Mouse (Mus musculus): ENCODE results near the gene Serpina9. TPM values are rescaled to one million over a fixed set of nuclear protein-coding genes. Genes with fewer than 3 reads are reported as not detected.
A peak's percentile ranks its signal among the peaks of the same experiment; 100 is the strongest.

Serpina9 gene
- polyA plus RNA-seq (2015; fragmentation: Nextera tagmentation; extraction: Ambion mirVana): not detected in 2 replicates

- 64% methylated on average over 6 of the region's 6 CpGs for WGBS (ENCODE audit: insufficient replicate concordance)
- no peak for ATAC-seq (ENCODE audit: insufficient read depth)
Observed at GRCm38 (mm10) chr12:104013620-104014019, at the start of gene Serpina9. Serpina9 (minus strand) TSS chr12:104013755.

GRCm38 (mm10) chr12:104061862-104062261 is 48.3 kb upstream of the Serpina9 start:
- Histone ChIP-seq H3K9ac (no peak overlapping the region), H3K36me3 (replicated peaks) (no peaks in the 10 kb centered on the region), H3K4me3 (replicated peaks) (no peak overlapping the region), H3K27me3 (no peaks in the 10 kb centered on the region), H3K9me3 (replicated peaks) (no peaks in the 10 kb centered on the region), H3K4me2 (no peak overlapping the region), H3K27ac (replicated peaks) (no peak overlapping the region), H3K4me1 (replicated peaks) (no peaks in the 10 kb centered on the region)
- ATAC-seq (ENCODE audit: insufficient read depth): no peak
- 22% methylated on average over 2 of the region's 2 CpGs for WGBS (ENCODE audit: insufficient replicate concordance)

More at GRCm38 (mm10) chr12:104013620-104014019, at the start of gene Serpina9:
- Histone ChIP-seq H3K9me3 (replicated peaks) (no peaks in the 10 kb centered on the region), H3K4me1 (replicated peaks) (no peaks in the 10 kb centered on the region), H3K36me3 (replicated peaks) (no peaks in the 10 kb centered on the region), H3K9ac (no peak within 1 kb of the TSS), H3K27ac (replicated peaks) (no peak within 1 kb of the TSS), H3K4me3 (replicated peaks) (no peak within 1 kb of the TSS), H3K27me3 (no peaks in the 10 kb centered on the region), H3K4me2 (no peak within 1 kb of the TSS)

DNA sequence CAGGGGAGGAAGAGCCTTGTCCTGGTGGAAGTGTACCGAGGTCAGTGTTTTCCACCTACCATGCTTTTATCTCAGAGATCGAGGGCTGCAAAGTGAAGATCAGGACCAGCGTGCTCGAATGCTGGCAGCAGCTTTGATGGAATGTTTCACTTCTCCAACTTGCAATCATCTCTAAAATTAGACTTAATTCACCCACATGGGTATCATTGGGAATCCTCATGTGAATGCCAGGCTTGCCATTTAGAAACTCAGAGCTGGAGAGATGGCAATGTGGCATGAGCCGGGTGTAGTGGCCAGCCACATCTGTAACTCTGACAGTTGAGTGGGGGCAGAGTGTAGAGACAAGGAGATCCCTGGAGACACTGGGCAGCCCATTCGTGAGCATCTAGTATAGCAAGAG is 46.6 kb upstream of the Serpina9 start:
- Histone ChIP-seq H3K27me3 (no peaks in the 10 kb centered on the region), H3K4me2 (no peak overlapping the region), H3K4me3 (replicated peaks) (no peak overlapping the region), H3K9ac (no peak overlapping the region), H3K36me3 (replicated peaks) (no peaks in the 10 kb centered on the region), H3K4me1 (replicated peaks) (no peaks in the 10 kb centered on the region), H3K27ac (replicated peaks) (no peak overlapping the region), H3K9me3 (replicated peaks) (no peaks in the 10 kb centered on the region)
- no peak for ATAC-seq (ENCODE audit: insufficient read depth)
- 51% methylated on average over 6 of the region's 6 CpGs for WGBS (ENCODE audit: insufficient replicate concordance)

GRCm38 (mm10) chr12:104057531-104057930 is 44.0 kb upstream of the Serpina9 start:
- WGBS (ENCODE audit: insufficient replicate concordance): 63% methylated on average over 7 of the region's 7 CpGs
- H3K27ac ChIP-seq (replicated peaks): no peak overlapping the region
- ATAC-seq (ENCODE audit: insufficient read depth): no peak
- H3K9ac ChIP-seq: no peak overlapping the region
- no peaks in the 10 kb centered on the region for H3K36me3 ChIP-seq (replicated peaks)
- no peak overlapping the region for H3K4me2 ChIP-seq
- H3K4me3 ChIP-seq (replicated peaks): no peak overlapping the region
- no peaks in the 10 kb centered on the region for H3K27me3 ChIP-seq
- no peaks in the 10 kb centered on the region for H3K9me3 ChIP-seq (replicated peaks)
- H3K4me1 ChIP-seq (replicated peaks): no peaks in the 10 kb centered on the region

- Histone ChIP-seq H3K9me3 (replicated peaks) (no peaks in the 10 kb centered on the region), H3K27ac (replicated peaks) (no peak overlapping the region), H3K4me1 (replicated peaks) (no peaks in the 10 kb centered on the region), H3K4me3 (replicated peaks) (no peak overlapping the region), H3K36me3 (replicated peaks) (no peaks in the 10 kb centered on the region), H3K9ac (no peak overlapping the region), H3K27me3 (no peaks in the 10 kb centered on the region), H3K4me2 (no peak overlapping the region)
- WGBS (ENCODE audit: insufficient replicate concordance): 22% methylated on average over 4 of the region's 4 CpGs
- ATAC-seq (ENCODE audit: insufficient read depth): no peak
Observed at GRCm38 (mm10) chr12:104057050-104057449, 43.5 kb upstream of the Serpina9 start.

GRCm38 (mm10) chr12:104055755-104056154 is 42.2 kb upstream of the Serpina9 start:
- H3K36me3 ChIP-seq (replicated peaks): no peaks in the 10 kb centered on the region
- H3K27ac ChIP-seq (replicated peaks): no peak overlapping the region
- H3K27me3 ChIP-seq: no peaks in the 10 kb centered on the region
- ATAC-seq (ENCODE audit: insufficient read depth): no peak
- H3K4me2 ChIP-seq: no peak overlapping the region
- H3K9ac ChIP-seq: no peak overlapping the region
- no peaks in the 10 kb centered on the region for H3K4me1 ChIP-seq (replicated peaks)
- H3K4me3 ChIP-seq (replicated peaks): no peak overlapping the region
- H3K9me3 ChIP-seq (replicated peaks): no peaks in the 10 kb centered on the region
- 55% methylated on average over 8 of the region's 8 CpGs for WGBS (ENCODE audit: insufficient replicate concordance)

- Histone ChIP-seq H3K4me3 (replicated peaks) (no peak overlapping the region), H3K27me3 (no peaks in the 10 kb centered on the region), H3K9ac (no peak overlapping the region), H3K36me3 (replicated peaks) (no peaks in the 10 kb centered on the region), H3K27ac (replicated peaks) (no peak overlapping the region), H3K4me1 (replicated peaks) (no peaks in the 10 kb centered on the region), H3K4me2 (no peak overlapping the region), H3K9me3 (replicated peaks) (no peaks in the 10 kb centered on the region)
- ATAC-seq (ENCODE audit: insufficient read depth): no peak
- WGBS (ENCODE audit: insufficient replicate concordance): 31% methylated on average over 1 of the region's 1 CpGs
Observed at GRCm38 (mm10) chr12:104053995-104054394, 40.4 kb upstream of the Serpina9 start.

DNA sequence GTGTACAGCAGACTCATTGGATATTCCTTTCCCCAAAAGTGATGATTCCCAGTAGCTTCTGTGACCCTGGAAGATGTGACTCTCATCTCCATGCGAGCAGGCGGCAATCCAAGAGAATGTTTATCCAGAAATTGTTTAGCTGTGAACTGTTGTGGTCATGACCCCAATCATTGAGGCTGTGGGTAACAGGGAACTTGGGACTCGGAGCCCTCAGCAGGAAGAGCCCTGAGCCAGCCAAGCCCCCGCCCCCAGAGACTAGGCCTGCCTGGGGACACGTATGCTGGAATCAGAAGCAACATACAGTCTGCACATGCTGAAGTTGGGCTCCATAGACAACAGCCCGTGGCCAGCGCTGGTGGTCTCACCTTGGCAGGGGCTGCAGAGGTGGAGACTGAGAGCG is 32.2 kb upstream of the Serpina9 start:
- no peak overlapping the region for H3K9ac ChIP-seq
- H3K4me2 ChIP-seq: no peak overlapping the region
- no peak overlapping the region for H3K4me3 ChIP-seq (replicated peaks)
- ATAC-seq (ENCODE audit: insufficient read depth): no peak
- H3K27ac ChIP-seq (replicated peaks): no peak overlapping the region
- peaks cover 10% of the 10 kb centered on the region; the same call in 1 of the 2 replicates for H3K4me1 ChIP-seq (replicated peaks)
- H3K36me3 ChIP-seq (replicated peaks): no peaks in the 10 kb centered on the region
- 65% methylated on average over 8 of the region's 8 CpGs for WGBS (ENCODE audit: insufficient replicate concordance)
- H3K9me3 ChIP-seq (replicated peaks): no peaks in the 10 kb centered on the region
- H3K27me3 ChIP-seq: no peaks in the 10 kb centered on the region

- Histone ChIP-seq H3K9me3 (replicated peaks) (no peaks in the 10 kb centered on the region), H3K4me2 (no peak within 1 kb of the TSS), H3K4me3 (replicated peaks) (no peak within 1 kb of the TSS), H3K27ac (replicated peaks) (no peak within 1 kb of the TSS), H3K4me1 (replicated peaks) (peaks cover 10% of the 10 kb centered on the region; the same call in 1 of the 2 replicates), H3K9ac (no peak within 1 kb of the TSS), H3K36me3 (replicated peaks) (no peaks in the 10 kb centered on the region), H3K27me3 (no peaks in the 10 kb centered on the region)
- 65% methylated on average over 7 of the region's 7 CpGs for WGBS (ENCODE audit: insufficient replicate concordance)
- no peak for ATAC-seq (ENCODE audit: insufficient read depth)
Observed at GRCm38 (mm10) chr12:104044343-104044742, 30.8 kb upstream of the Serpina9 start, which contains the start of gene Serpina12. Serpina12 (minus strand) TSS chr12:104044443.

DNA sequence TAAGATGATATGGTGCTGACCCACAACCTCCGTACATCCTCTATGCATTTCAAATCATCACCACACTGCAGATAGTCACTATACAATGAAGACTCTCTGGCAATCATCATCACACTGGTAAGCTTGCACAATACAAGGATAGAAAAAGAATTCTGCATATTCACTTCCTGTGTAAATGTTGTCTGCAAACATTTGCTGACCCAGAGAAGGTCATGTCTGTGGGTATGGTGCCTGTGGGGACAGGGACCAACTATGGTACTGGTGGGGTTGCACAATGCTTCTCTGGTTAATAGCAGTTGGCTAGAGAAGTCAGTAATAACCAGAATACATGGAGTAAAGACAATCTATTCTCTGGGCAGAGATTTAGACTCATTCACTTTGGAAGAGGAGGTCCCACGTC is 29.2 kb upstream of the Serpina9 start:
- Histone ChIP-seq H3K9me3 (replicated peaks) (no peaks in the 10 kb centered on the region), H3K9ac (no peak overlapping the region), H3K27me3 (no peaks in the 10 kb centered on the region), H3K27ac (replicated peaks) (no peak overlapping the region), H3K4me3 (replicated peaks) (no peak overlapping the region), H3K4me2 (no peak overlapping the region), H3K4me1 (replicated peaks) (peaks cover 10% of the 10 kb centered on the region; the same call in 1 of the 2 replicates), H3K36me3 (replicated peaks) (no peaks in the 10 kb centered on the region)
- ATAC-seq (ENCODE audit: insufficient read depth): peak; percentile 25; the same call in 1 of the 2 replicates
- 71% methylated on average over 2 of the region's 2 CpGs for whole genome bisulfite sequencing (ENCODE audit: insufficient replicate concordance)

DNA sequence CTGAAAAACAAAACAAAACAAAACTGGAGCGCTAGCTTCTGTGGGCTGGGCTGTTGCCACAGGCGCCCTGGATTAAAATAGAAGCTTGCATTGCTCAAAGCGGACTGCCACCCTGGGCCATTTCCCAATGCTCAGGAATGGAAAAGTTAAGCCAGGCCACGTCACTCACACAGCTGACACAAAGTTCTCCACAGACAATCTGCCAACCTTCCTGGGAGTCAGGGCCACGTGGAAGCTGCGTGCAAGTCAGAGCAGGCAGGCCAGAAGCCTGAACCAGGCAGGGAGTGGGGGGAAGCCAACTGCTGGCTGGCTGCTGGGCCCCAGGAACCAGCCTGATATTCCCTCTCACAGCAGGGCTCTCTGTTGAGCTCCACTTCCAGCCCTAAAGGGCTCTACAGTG is 27.8 kb upstream of the Serpina9 start:
- Histone ChIP-seq H3K9me3 (replicated peaks) (no peaks in the 10 kb centered on the region), H3K36me3 (replicated peaks) (no peaks in the 10 kb centered on the region), H3K9ac (no peak overlapping the region), H3K4me3 (replicated peaks) (no peak overlapping the region), H3K27me3 (no peaks in the 10 kb centered on the region), H3K27ac (replicated peaks) (no peak overlapping the region), H3K4me1 (replicated peaks) (peaks cover 10% of the 10 kb centered on the region; the same call in 1 of the 2 replicates), H3K4me2 (no peak overlapping the region)
- ATAC-seq (ENCODE audit: insufficient read depth): no peak
- WGBS (ENCODE audit: insufficient replicate concordance): 55% methylated on average over 6 of the region's 6 CpGs

DNA sequence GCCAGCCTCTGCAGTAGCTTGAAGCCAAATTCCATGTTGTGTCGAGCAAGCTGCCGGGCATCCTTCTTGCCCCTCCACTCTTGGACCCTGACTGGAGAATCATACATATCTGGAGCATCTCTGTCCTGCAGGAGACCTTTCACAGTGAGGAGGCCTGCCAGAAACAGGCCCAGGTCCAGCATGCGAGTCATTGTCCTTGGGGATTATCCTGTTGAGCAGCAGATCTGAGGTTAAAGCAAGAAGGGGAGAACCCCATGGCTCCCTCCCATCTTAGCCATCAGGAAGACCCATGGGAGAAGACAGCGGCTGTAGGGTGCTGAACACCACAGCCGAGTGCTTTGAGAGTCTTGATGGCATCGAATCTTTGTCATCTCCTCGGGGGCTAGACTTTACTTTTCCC is 24.6 kb upstream of the Serpina9 start:
- Histone ChIP-seq H3K4me1 (replicated peaks) (peaks cover 9% of the 10 kb centered on the region; the same call in 1 of the 2 replicates), H3K27ac (replicated peaks) (no peak overlapping the region), H3K9me3 (replicated peaks) (no peaks in the 10 kb centered on the region), H3K36me3 (replicated peaks) (no peaks in the 10 kb centered on the region), H3K27me3 (no peaks in the 10 kb centered on the region), H3K4me2 (no peak overlapping the region), H3K9ac (no peak overlapping the region), H3K4me3 (replicated peaks) (no peak overlapping the region)
- WGBS (ENCODE audit: insufficient replicate concordance): 75% methylated on average over 7 of the region's 7 CpGs
- ATAC-seq (ENCODE audit: insufficient read depth): no peak

Data from liver, embryonic 15.5 days (tissue).